Mouse (Mus musculus) ES-E14 (cell line): ENCODE results near the gene Gcsam. TPM values are rescaled to one million over a fixed set of nuclear protein-coding genes. Genes with fewer than 3 reads are reported as not detected.

ENCODE experiments used
- DNase-seq: peaks from one replicate; pipeline ENCODE4 v3.0.0-alpha.2; 2013; ENCODE audit warnings: low read depth, low spot score
- H3K27ac ChIP-seq: 2 replicates; pipeline ENCODE4 v1.5.1; 2012; ENCODE audit warnings: low read depth, mild to moderate bottlenecking, low read length, moderate library complexity, mixed read lengths; ENCODE audit not compliant: poor library complexity, insufficient read depth, severe bottlenecking
- H3K36me3 ChIP-seq: 2 replicates; pipeline ENCODE4 v1.6.1; 2012; ENCODE audit warnings: mild to moderate bottlenecking, low read length, moderate library complexity, mixed read lengths; ENCODE audit not compliant: control insufficient read depth, poor library complexity, insufficient read depth, severe bottlenecking
- H3K4me1 ChIP-seq, 2 experiments: fragments of 150-350 bp in 1 of 2; sonication (generic) in 1 of 2; 2 replicates each; pipeline ENCODE4 v1.6.1; 2012; ENCODE audit warnings: low read length in 2 of 2, mild to moderate bottlenecking in 1 of 2, mixed read lengths in 1 of 2; ENCODE audit not compliant: control insufficient read depth in 2 of 2, insufficient read depth in 2 of 2, poor library complexity in 1 of 2
- H3K4me3 ChIP-seq, 2 experiments: fragments of 150-350 bp in 1 of 2; sonication (generic) in 1 of 2; 2 replicates each; pipeline ENCODE4 v1.5.1; 2012; ENCODE audit warnings: low read length in 2 of 2, low read depth in 1 of 2, mild to moderate bottlenecking in 1 of 2, mixed read lengths in 1 of 2; ENCODE audit not compliant: insufficient read depth in 1 of 2, poor library complexity in 1 of 2, severe bottlenecking in 1 of 2
- H3K9ac ChIP-seq: 2 replicates; pipeline ENCODE4 v1.6.1; 2012; ENCODE audit warnings: low read depth, mild to moderate bottlenecking, low read length, mixed read lengths; ENCODE audit not compliant: poor library complexity, insufficient read depth, severe bottlenecking
- H3K9me3 ChIP-seq: fragments of 150-350 bp; sonication (generic); 2 replicates; pipeline ENCODE4 v1.6.1; 2012; ENCODE audit warnings: low read depth, mild to moderate bottlenecking, low read length; ENCODE audit not compliant: control insufficient read depth, insufficient read depth
- CHD2 ChIP-seq: IDR thresholded peaks from 2 replicates; pipeline ENCODE4 v1.6.1; 2014; ENCODE audit warnings: mild to moderate bottlenecking, low read depth, low read length, inconsistent platforms
- HCFC1 ChIP-seq: IDR thresholded peaks from 2 replicates; pipeline ENCODE4 v1.6.1; 2012; ENCODE audit warnings: low read length, inconsistent platforms, borderline replicate concordance; ENCODE audit not compliant: insufficient read depth
- MAFK ChIP-seq: IDR thresholded peaks from 2 replicates; pipeline ENCODE4 v1.6.1; 2014; ENCODE audit warnings: mild to moderate bottlenecking, low read depth, low read length, inconsistent platforms; ENCODE audit not compliant: insufficient read depth
- ZC3H11A ChIP-seq: IDR thresholded peaks from 2 replicates; pipeline ENCODE4 v1.6.1; 2012; ENCODE audit warnings: low read depth, mild to moderate bottlenecking, inconsistent platforms, low read length, borderline replicate concordance
- ZNF384 ChIP-seq: IDR thresholded peaks from 2 replicates; pipeline ENCODE4 v1.6.1; 2012; ENCODE audit warnings: low read depth, low read length, inconsistent platforms
- in situ Hi-C, 2 experiments: fragments of 600-800 bp; cut with MboI; formaldehyde crosslinking; loops; one replicate each; pipeline ENCODE4 v1.15.1; 2025; ENCODE audit warnings: low sequenced_read_pairs in 2 of 2, inconsistent platforms in 1 of 2; ENCODE audit not compliant: unreplicated experiment in 2 of 2
- total RNA-seq: library from RNA; depleted of rRNA; stranded (reverse); fragments of 300-350 nt; gene quantifications from 2 replicates; pipeline ENCODE4 v1.2.3, GENCODE M21; 2012

Gcsam gene
- total RNA-seq, 1 experiment: not detected

DNA sequence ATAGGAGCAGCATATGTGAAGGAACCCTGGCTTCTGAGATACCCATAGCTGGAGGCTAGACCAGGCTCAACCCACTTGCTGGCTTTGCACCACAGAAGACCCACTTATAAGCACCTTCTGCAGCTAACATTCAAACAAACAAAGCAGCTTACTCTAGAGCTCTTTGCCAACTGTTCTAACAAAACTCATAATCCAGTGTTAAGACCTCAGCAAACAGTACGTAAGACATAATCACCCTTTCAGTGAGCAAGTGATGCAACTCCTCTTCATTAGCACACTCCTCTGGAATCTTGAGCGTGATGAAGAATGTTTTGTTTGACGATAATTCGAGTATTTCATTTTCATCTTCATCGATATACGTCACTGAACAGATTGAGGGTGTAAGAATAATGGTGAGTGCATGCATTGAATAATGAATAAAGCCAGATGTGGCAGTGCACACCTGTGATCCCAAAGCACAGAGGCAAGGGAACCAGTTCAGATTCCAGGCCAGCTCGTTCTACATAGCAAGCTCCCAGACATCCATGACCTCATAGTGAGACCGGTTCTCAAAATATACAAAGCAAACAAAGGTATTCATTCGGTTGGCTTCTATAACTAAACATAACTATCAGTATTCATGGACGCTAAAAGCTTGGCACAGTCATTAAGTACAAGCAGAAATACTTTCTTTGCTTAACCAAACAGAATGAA lies 30.0 kb downstream of the Gcsam start:
- H3K4me3 ChIP-seq: no peak overlapping the region
- no peak overlapping the region for H3K9ac ChIP-seq
- no peak for TF ChIP-seq MAFK
- TF ChIP-seq ZC3H11A: no peak
- no peak for TF ChIP-seq CHD2
- TF ChIP-seq ZNF384: no peak
- TF ChIP-seq HCFC1: no peak
- no peaks in the 10 kb centered on the region for H3K9me3 ChIP-seq
- no peak overlapping the region for H3K27ac ChIP-seq
- no peaks in the 10 kb centered on the region for H3K36me3 ChIP-seq
- in situ Hi-C loops: no loop called here
- DNase-seq: no peak
- no peaks in the 10 kb centered on the region; a peak in 1 of 4 replicates for H3K4me1 ChIP-seq

DNA sequence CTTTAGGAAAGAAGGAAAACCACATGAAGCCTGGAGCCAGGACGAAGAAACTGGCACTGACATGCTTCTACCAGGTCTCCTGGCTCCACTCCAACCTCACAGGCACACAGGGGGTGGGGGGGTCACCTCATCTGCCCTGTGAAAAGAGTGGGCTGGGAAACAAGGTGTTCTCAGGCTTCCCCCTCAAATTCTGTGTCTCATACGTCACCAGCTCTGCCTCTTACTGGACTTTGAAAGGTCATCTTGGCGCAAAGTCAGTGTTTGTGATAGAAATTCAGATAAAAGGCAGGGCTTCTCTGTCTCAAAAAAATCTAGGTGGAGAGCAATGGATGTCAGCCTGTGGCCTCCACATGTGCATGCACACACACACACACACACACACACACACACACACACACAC lies 31.1 kb downstream of the Gcsam start:
- Histone ChIP-seq H3K36me3 (no peaks in the 10 kb centered on the region), H3K27ac (no peak overlapping the region), H3K4me3 (no peak overlapping the region), H3K4me1 (no peaks in the 10 kb centered on the region; a peak in 1 of 4 replicates), H3K9ac (no peak overlapping the region), H3K9me3 (no peaks in the 10 kb centered on the region)
- TF ChIP-seq MAFK: no peak
- TF ChIP-seq CHD2: no peak
- no peak for TF ChIP-seq HCFC1
- in situ Hi-C loops: no loop called here
- DNase-seq: no peak

DNA sequence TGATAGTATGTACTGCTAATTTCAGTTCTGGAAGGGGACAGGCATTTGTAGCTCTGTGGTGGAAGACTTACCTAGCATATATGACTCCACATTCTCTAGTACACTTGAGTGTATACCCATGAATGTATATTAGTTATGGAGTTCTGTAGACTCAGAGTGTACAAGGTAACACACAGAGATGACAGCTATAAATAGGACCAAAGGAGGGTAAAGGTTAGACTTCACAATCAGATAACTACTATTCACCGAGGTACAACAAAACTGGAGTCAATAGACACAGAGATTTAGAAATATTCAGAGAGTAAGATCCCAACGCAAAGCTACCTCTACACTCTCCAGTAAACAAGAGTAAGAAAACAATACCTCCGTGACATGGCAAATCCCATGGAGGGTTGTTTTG lies 33.8 kb downstream of the Gcsam start:
- H3K36me3 ChIP-seq: no peaks in the 10 kb centered on the region
- TF ChIP-seq CHD2 (no peak), MAFK (no peak), ZNF384 (no peak), ZC3H11A (no peak), HCFC1 (no peak)
- no peaks in the 10 kb centered on the region; a peak in 1 of 4 replicates for H3K4me1 ChIP-seq
- in situ Hi-C loops: no loop called here
- DNase-seq: no peak
- no peak overlapping the region for H3K9ac ChIP-seq
- no peak overlapping the region for H3K27ac ChIP-seq
- H3K4me3 ChIP-seq: no peak overlapping the region
- no peaks in the 10 kb centered on the region for H3K9me3 ChIP-seq

DNA sequence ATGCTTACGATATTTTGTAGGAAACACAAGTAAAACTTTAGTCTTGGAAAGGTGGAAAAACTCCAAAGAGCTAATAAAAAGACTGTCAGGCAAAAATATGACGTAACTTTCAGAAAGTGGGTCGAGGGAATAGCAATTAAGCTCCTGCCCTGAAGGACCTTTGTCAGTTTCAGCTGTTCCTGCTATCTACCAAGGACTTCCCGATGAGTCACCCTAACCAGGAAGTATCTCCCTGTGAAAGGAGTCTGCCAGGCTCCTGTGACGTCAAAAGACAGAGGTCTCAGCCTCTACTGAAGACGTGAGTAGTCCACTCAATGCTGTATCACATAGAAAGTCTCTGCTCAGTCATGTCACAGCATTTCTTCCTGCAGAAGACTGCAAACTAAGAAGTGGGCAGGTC lies 34.2 kb downstream of the Gcsam start:
- Histone ChIP-seq H3K4me1 (no peaks in the 10 kb centered on the region; a peak in 1 of 4 replicates), H3K9ac (no peak overlapping the region), H3K27ac (no peak overlapping the region), H3K9me3 (no peaks in the 10 kb centered on the region), H3K4me3 (no peak overlapping the region), H3K36me3 (no peaks in the 10 kb centered on the region)
- TF ChIP-seq MAFK (no peak), ZC3H11A (no peak), CHD2 (no peak), HCFC1 (no peak), ZNF384 (no peak)
- peak; percentile 6 for DNase-seq
- in situ Hi-C loops: no loop called here

DNA sequence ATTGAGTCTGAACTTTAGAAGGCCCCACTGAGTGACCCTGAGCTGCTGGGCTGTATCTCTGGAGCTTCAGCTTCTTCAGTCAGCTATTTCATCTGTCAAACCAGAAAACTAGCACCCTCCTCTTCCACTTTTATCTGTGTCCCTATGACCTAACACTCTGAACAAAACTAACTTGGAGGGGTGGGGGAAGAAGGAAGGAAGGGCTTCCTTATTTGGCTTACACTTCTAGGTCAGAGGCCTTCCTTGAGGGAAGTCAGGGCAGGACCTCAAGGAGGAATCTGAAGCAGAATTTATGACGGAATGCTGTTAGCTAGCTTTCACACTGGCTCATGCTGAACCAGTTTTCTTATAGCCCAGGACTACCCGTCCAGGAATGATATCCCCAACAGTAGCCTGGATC lies 41.3 kb downstream of the Gcsam start:
- no peak overlapping the region for H3K9ac ChIP-seq
- no peak for TF ChIP-seq CHD2
- no peak for TF ChIP-seq HCFC1
- no peak for TF ChIP-seq ZC3H11A
- no peak for TF ChIP-seq MAFK
- no peak for TF ChIP-seq ZNF384
- no peak for DNase-seq
- no peaks in the 10 kb centered on the region for H3K36me3 ChIP-seq
- H3K4me3 ChIP-seq: no peak overlapping the region
- no peaks in the 10 kb centered on the region for H3K9me3 ChIP-seq
- in situ Hi-C loops: no loop called here
- H3K27ac ChIP-seq: no peak overlapping the region
- H3K4me1 ChIP-seq: 0 out of 4 replicates have a peak, but pooled peaks cover 0 to 2% of the 10 kb centered on the region in 2 experiments
